Mouse (Mus musculus): ENCODE measurements around the gene Opa3. TPM values are rescaled to one million over a fixed set of nuclear protein-coding genes. Genes with fewer than 3 reads are reported as not detected.
A peak's percentile ranks its signal among the peaks of the same experiment; 100 is the strongest.

Gene Opa3
- polyA plus RNA-seq, 1 experiment from 2014 or later = 41.8 TPM

DNA sequence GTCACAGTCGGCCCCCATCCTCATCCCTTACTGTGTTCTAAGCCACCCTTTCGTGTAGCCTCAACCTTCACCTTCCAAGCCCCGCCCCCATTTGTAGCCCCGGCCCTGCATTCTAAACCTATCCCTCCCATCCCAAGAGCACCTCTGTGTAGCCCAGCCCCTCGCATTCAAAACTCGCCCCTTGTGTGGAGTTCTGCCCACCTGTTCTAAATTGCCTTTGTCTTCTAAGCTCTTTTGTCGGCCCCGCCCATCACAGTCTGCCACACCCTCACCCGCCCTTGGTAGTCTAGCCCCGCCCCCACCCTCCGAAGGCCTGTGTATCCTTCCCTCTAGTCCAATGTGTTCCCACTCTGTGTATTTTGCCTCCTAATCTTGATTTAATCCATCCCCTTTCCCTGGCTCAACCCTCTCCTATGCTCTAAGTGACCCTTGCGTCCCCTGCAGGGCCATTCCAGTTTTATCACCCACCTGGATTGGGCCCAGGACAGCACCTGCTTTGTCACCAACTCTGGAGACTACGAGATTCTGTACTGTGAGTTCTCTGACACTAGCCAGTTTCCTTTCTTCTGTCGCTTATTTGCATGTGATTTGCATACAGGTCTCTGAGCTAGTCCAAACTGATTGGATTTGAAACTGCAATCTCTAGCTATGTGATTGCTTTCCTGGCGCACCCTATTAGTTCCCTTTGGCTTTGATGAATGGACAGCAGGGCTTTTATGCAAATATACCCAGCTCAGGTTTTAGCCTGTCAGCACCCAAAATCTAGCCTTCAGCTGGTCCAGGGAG lies 25.9 kb upstream of the Opa3 start:
- Histone ChIP-seq H3K36me3 (peaks cover 39% of the 10 kb centered on the region), H3K4me1 (no peaks in the 10 kb centered on the region), H3K27ac (replicated peaks) (no peak overlapping the region), H3K9ac (replicated peaks) (no peak overlapping the region), H3K4me2 (replicated peaks) (no peak overlapping the region), H3K9me3 (no peaks in the 10 kb centered on the region), H3K4me3 (no peak overlapping the region), H3K27me3 (no peaks in the 10 kb centered on the region)
- whole genome bisulfite sequencing = 59% methylated on average over 15 of the region's 15 CpGs
- no peak for ATAC-seq (ENCODE audit: low FRiP score, low read depth)

DNA sequence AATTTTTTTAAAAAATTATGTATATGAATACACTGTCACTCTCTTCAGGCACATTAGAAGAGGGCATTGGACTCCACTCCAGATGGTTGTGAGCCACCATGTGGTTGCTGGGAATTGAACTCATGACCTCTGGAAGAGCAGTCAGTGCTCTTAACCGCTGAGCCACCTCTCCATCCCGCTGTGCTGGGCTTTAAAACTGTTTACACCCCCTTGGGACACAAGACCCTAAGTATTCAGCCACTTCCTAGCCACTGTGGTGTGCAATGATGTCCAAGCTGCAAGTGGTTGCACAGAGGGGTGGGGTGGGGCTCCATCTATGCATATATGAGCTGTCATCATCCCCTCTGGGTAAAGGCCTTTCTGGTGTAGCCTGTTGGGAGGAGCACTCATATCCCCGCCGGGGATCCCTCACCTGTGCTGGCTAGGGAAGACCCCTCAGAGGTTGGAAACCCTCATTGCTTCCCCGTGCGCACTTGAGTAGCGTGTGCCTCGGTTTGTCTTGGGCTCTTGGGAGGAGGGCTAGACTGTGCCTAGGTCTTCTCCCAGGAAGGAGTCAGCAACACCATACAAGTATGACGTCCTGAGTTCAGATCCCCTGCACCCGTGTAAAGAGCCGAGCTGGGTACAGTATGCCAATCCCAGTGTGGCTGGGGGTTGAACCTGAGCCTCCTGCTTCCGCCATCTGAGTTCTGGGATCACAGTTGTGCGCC lies 19.8 kb upstream of the Opa3 start:
- ATAC-seq (ENCODE audit: low FRiP score, low read depth) = no peak
- Histone ChIP-seq H3K4me1 (peaks cover 12% of the 10 kb centered on the region), H3K4me2 (replicated peaks) (no peak overlapping the region), H3K9me3 (0 out of 2 replicates have a peak, but pooled peaks cover 4% of the 10 kb centered on the region), H3K27me3 (peaks cover 18% of the 10 kb centered on the region), H3K36me3 (peaks cover 24% of the 10 kb centered on the region), H3K27ac (replicated peaks) (no peak overlapping the region), H3K4me3 (no peak overlapping the region), H3K9ac (replicated peaks) (no peak overlapping the region)
- WGBS = 83% methylated on average over 13 of the region's 13 CpGs

DNA sequence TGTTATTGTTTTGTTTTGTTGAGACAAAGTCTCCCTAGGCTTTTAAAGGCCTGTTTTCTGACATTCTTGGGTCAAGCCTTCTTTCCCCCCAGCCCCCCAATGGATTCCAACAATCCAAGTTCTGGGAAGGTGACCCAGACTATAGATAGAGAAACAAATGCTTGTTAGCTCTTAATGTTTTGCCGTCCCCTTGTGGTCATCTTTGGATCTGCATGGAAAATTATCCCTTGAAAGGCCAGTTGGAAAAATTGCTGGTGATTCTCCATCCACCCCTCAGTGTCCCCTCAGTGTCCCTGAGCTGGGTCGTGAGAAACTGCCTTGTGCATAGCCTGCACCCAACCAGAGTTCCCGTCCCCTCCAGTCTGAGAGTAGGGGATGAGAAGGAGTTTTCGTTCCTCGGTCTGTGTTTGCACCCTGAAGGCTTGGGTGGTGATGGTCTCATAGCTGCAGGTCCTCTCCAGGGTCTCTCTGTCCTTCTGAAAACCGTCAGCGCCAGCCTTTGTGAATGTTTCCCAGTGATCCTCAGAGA lies 19.1 kb upstream of the Opa3 start:
- no peak overlapping the region for H3K9ac ChIP-seq (replicated peaks)
- peaks cover 20% of the 10 kb centered on the region for H3K36me3 ChIP-seq
- H3K27me3 ChIP-seq = peaks cover 25% of the 10 kb centered on the region
- H3K9me3 ChIP-seq = 0 out of 2 replicates have a peak, but pooled peaks cover 4% of the 10 kb centered on the region
- no peak overlapping the region for H3K27ac ChIP-seq (replicated peaks)
- H3K4me1 ChIP-seq = peaks cover 12% of the 10 kb centered on the region
- H3K4me3 ChIP-seq = no peak overlapping the region
- no peak overlapping the region for H3K4me2 ChIP-seq (replicated peaks)
- ATAC-seq (ENCODE audit: low FRiP score, low read depth) = no peak
- 52% methylated on average over 7 of the region's 7 CpGs for WGBS

DNA sequence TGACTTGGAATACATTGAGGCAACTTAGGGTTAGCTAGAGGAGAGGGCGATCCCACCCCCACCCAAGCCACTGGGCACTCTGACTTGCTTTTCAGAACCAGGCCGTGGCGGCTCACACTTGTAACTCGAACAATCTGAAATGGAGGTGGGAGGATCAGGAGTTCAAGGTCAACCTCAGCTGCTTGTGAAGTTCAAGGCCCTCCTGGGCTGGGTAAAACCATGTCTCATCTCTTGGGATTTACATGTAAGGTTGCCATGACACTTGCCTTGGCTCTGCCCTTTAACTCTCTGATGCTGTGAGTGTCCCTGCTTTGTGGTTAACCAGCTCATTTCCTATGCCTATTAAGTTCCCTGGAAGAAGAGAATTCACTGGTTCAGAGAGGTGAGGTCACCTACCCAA lies 18.6 kb upstream of the Opa3 start:
- Histone ChIP-seq H3K27ac (replicated peaks) (no peak overlapping the region), H3K27me3 (peaks cover 29% of the 10 kb centered on the region), H3K36me3 (peaks cover 15% of the 10 kb centered on the region), H3K9me3 (0 out of 2 replicates have a peak, but pooled peaks cover 4% of the 10 kb centered on the region), H3K4me3 (no peak overlapping the region), H3K9ac (replicated peaks) (no peak overlapping the region), H3K4me1 (peaks cover 12% of the 10 kb centered on the region), H3K4me2 (replicated peaks) (no peak overlapping the region)
- ATAC-seq (ENCODE audit: low FRiP score, low read depth) = no peak
- 77% methylated on average over 4 of the region's 4 CpGs for WGBS

DNA sequence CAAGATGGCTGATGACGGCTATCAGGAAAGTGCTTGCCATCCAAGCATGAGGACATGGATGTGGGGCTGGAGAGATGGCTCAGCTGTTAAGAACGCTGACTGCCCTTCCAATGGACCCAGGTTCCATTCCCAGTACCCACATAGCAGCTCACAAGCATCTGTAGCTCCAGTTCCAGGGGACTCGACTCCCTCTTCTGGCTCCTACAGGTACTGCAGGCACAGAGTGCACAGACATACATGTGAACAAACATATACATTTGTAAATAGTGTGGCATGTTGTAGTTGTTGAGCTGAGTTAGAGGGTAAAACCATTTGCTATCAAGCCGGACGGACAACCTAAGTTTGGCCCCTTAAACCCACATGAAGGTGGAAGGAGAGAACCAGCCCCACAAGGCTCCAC lies 18.1 kb upstream of the Opa3 start:
- Histone ChIP-seq H3K4me1 (peaks cover 12% of the 10 kb centered on the region), H3K27ac (replicated peaks) (no peak overlapping the region), H3K36me3 (peaks cover 10% of the 10 kb centered on the region), H3K9ac (replicated peaks) (no peak overlapping the region), H3K4me3 (no peak overlapping the region), H3K4me2 (replicated peaks) (no peak overlapping the region), H3K27me3 (peaks cover 29% of the 10 kb centered on the region), H3K9me3 (0 out of 2 replicates have a peak, but pooled peaks cover 4% of the 10 kb centered on the region)
- 90% methylated on average over 5 of the region's 5 CpGs for WGBS
- no peak for ATAC-seq (ENCODE audit: low FRiP score, low read depth)

DNA sequence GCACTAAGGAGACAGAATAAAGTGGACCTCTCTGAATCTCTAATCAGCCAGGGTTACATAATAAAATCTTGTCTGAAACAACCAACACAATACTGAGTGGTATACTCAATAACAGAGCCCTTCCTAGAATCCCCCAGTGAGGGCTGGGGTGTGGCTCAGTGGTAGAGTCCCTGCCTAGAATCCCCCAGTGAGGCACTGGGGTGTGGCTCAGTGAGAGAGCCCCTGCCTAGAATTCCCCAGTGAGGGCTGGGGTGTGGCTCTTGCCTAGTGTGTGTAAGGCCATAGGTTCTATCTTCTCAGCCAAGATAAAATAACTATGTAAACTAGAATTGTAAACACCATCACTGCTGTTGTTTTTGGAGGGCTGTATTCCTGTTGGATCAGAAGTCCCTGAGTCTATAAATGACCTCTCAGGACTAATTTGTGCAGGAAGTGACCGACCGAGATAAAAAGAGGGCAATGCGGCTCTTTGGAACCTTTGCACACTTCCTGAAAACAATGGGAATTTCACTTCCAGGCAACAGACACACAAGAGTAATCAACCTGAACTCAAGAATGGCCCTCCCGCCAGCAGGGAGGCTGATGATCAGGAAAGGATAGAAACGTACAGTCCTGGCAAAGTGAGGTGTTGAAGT lies 17.0 kb upstream of the Opa3 start:
- H3K27me3 ChIP-seq = peaks cover 29% of the 10 kb centered on the region
- 57% methylated on average over 5 of the region's 5 CpGs for WGBS
- no peak overlapping the region for H3K4me2 ChIP-seq (replicated peaks)
- ATAC-seq (ENCODE audit: low FRiP score, low read depth) = no peak
- 0 out of 2 replicates have a peak, but pooled peaks cover 4% of the 10 kb centered on the region for H3K9me3 ChIP-seq
- H3K27ac ChIP-seq (replicated peaks) = no peak overlapping the region
- no peaks in the 10 kb centered on the region for H3K36me3 ChIP-seq
- H3K4me3 ChIP-seq = no peak overlapping the region
- no peak overlapping the region for H3K9ac ChIP-seq (replicated peaks)
- H3K4me1 ChIP-seq = peaks cover 12% of the 10 kb centered on the region

DNA sequence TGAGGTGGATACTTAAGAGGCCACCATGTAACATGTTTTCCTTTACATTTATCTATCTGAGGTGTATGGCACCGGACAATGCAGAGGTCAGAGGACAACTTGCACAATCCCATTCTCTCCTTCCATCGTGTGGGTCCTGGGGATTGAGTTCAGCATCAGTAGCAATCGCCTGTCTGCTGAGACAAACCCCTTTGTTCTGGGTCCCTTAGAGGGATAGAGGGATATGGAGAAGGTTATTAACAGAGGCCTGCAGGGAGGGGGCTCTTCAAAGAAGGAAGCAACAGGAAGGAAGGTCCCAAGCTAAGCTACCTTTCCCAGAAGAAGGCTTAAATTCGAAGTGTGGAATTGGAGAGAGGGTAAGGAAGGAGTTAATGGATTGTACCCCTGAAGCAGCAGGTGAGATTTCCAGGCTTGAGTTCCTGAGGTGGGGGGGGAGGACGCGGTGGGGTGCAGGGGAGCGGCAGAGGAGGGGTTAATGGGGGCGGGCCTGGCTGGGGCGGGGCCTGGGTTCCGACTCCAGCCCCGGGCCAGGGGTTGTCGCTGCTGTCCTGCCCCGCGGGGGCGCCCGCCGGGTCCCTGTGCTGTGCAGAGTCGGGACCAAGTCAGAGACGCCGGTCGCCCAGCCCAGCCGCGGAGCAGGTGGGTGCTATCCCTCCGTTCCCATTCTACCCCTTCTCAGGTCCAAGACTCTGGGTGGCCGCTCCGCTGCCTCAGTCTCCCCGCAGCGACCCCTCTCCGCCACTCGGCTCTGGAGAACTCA lies 16.0 kb upstream of the Opa3 start, which contains the start of gene Gpr4:
Gene Gpr4 (plus strand): TSS at position 543 of the 760 bp plus-strand sequence.
- H3K27me3 ChIP-seq = peaks cover 29% of the 10 kb centered on the region
- H3K27ac ChIP-seq (replicated peaks) = no peak within 1 kb of the TSS
- peak within 1 kb of the TSS; percentile 45 for H3K4me3 ChIP-seq
- peak within 1 kb of the TSS; percentile 44; the same call in 1 of the 2 replicates for H3K9ac ChIP-seq (replicated peaks)
- ATAC-seq (ENCODE audit: low FRiP score, low read depth) = peak; percentile 80; the same call in 1 of the 2 replicates
- peak within 1 kb of the TSS; percentile 72 for H3K4me2 ChIP-seq (replicated peaks)
- WGBS = 2% methylated on average over 25 of the region's 30 CpGs
- H3K4me1 ChIP-seq = peaks cover 12% of the 10 kb centered on the region
- no peaks in the 10 kb centered on the region for H3K36me3 ChIP-seq
- 0 out of 2 replicates have a peak, but pooled peaks cover 4% of the 10 kb centered on the region for H3K9me3 ChIP-seq

DNA sequence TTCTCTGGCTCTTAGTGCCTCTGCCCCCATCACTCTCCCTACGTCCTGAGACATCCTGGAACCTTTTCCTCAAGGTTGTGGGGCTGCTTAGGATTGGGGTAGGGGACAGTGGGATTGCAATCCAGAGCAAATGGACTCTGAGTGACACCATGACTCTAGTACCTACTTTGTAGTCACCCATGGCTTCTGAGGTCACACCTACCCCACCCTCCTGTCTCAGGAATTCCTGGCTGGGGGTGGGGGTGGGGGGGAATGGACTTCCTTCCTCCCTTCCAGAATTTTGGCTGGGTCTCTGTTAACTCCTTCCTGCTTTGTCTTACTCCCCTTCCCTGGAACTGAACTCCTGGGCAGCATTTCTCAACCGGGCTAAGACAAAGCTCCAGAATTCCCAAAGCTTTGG lies 14.7 kb upstream of the Opa3 start:
- no peak overlapping the region; the same call in 1 of the 2 replicates for H3K4me3 ChIP-seq
- 0 out of 2 replicates have a peak, but pooled peaks cover 4% of the 10 kb centered on the region for H3K9me3 ChIP-seq
- WGBS = 87% methylated on average over 2 of the region's 2 CpGs
- H3K9ac ChIP-seq (replicated peaks) = no peak overlapping the region
- no peak overlapping the region for H3K27ac ChIP-seq (replicated peaks)
- ATAC-seq (ENCODE audit: low FRiP score, low read depth) = no peak
- H3K4me1 ChIP-seq = peaks cover 12% of the 10 kb centered on the region
- H3K36me3 ChIP-seq = no peaks in the 10 kb centered on the region
- no peak overlapping the region for H3K4me2 ChIP-seq (replicated peaks)
- H3K27me3 ChIP-seq = peaks cover 29% of the 10 kb centered on the region

DNA sequence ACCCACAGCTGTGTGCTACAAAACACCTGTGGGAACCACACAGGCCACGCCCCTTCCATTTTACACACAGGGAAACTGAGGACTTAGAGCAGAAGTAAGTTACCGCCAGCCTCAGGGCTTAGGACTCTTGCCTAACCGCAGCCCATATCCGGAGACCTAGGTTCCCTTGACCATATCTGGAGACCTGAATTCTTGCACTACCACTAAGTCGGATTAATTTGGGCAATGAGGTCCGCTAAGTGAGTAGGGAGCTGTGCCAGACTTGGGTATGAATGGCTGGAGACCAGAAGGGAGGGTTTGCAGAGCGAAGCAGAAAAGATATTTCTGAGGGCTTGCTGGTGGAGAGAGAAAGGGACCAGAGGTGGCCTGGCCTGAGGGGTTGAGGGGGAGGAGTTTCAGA lies 13.8 kb upstream of the Opa3 start:
- Histone ChIP-seq H3K27me3 (peaks cover 29% of the 10 kb centered on the region), H3K4me1 (peaks cover 12% of the 10 kb centered on the region), H3K36me3 (no peaks in the 10 kb centered on the region), H3K4me2 (replicated peaks) (no peak overlapping the region), H3K4me3 (no peak overlapping the region), H3K27ac (replicated peaks) (no peak overlapping the region), H3K9ac (replicated peaks) (no peak overlapping the region), H3K9me3 (0 out of 2 replicates have a peak, but pooled peaks cover 4% of the 10 kb centered on the region)
- ATAC-seq (ENCODE audit: low FRiP score, low read depth) = no peak
- 78% methylated on average over 7 of the region's 7 CpGs for WGBS

DNA sequence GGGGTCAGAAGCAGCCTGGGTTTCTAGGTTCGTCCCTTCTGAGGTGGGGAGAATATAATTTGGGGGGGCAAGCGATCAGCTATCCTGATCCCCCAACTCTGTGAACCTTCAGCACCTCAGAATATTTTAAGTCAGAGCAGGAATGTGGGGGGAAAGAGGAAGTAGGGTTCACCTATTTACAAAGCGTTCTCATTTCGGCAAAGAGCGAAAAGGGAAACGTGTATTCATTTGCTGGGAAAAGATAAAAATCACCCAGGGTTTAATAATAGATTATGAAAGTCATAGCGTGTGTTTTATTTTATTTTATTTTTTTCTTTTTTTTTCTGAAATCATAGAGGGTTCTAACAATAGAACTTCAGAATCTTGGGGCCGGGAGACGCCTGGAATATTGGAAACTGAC lies 13.2 kb upstream of the Opa3 start:
- Histone ChIP-seq H3K4me2 (replicated peaks) (no peak overlapping the region), H3K4me3 (no peak overlapping the region), H3K27me3 (peaks cover 29% of the 10 kb centered on the region), H3K36me3 (no peaks in the 10 kb centered on the region), H3K4me1 (peaks cover 12% of the 10 kb centered on the region), H3K9ac (replicated peaks) (no peak overlapping the region), H3K9me3 (0 out of 2 replicates have a peak, but pooled peaks cover 3% of the 10 kb centered on the region), H3K27ac (replicated peaks) (no peak overlapping the region)
- no peak for ATAC-seq (ENCODE audit: low FRiP score, low read depth)
- WGBS = 69% methylated on average over 9 of the region's 9 CpGs

DNA sequence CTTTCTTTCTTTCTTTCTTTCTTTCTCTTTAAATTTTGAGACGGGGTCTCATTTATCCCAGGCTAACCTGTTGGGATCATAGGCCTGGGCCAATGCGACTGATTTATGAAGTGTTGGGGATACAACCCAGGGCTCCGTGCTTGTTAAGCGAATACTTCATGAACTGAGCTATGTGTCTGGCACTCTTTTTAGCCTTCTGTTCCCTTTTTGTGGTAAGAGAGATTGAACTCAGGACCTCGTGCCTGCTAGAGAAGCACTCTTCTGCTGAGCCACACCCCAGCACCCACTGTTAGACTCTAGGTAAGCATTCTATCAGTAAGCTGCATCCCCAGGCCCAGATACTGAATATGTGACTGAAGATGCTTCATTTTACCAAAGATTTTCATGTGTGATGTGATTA lies 10.6 kb upstream of the Opa3 start:
- Histone ChIP-seq H3K27ac (replicated peaks) (no peak overlapping the region), H3K36me3 (0 out of 2 replicates have a peak, but pooled peaks cover 5% of the 10 kb centered on the region), H3K9ac (replicated peaks) (no peak overlapping the region), H3K4me1 (peaks cover 4% of the 10 kb centered on the region; the same call in 1 of the 2 replicates), H3K4me2 (replicated peaks) (no peak overlapping the region), H3K4me3 (no peak overlapping the region), H3K9me3 (no peaks in the 10 kb centered on the region), H3K27me3 (peaks cover 20% of the 10 kb centered on the region)
- 75% methylated on average over 5 of the region's 5 CpGs for WGBS
- ATAC-seq (ENCODE audit: low FRiP score, low read depth) = no peak
